Mouse (Mus musculus) CH12.LX (cell line): ENCODE data around the gene Kif23. TPM values are rescaled to one million over a fixed set of nuclear protein-coding genes. Genes with fewer than 3 reads are reported as not detected.

Experiments used
- DNase-seq: peaks from one replicate; pipeline ENCODE4 v3.0.0-alpha.2; 2013; ENCODE audit errors: extremely low read depth
- H3K27ac ChIP-seq: 2 replicates; pipeline ENCODE4 v1.5.1; 2012; ENCODE audit warnings: low read depth, mild to moderate bottlenecking, control low read depth, moderate library complexity; ENCODE audit not compliant: insufficient read depth
- H3K27me3 ChIP-seq: replicated peaks from 2 replicates; pipeline ENCODE3; 2012; ENCODE audit warnings: inconsistent platforms
- H3K36me3 ChIP-seq, 2 experiments: replicated peaks in 1 of 2; 2 replicates each; pipeline versions ENCODE3 to v1.6.1; 2012; ENCODE audit warnings: inconsistent platforms in 1 of 2, low read length in 1 of 2, mild to moderate bottlenecking in 1 of 2, mixed read lengths in 1 of 2, moderate library complexity in 1 of 2; ENCODE audit not compliant: control insufficient read depth in 1 of 2, insufficient read depth in 1 of 2
- H3K4me1 ChIP-seq, 2 experiments: 2 replicates each; pipeline ENCODE4 v1.6.1; 2012; ENCODE audit warnings: inconsistent platforms in 1 of 2, moderate library complexity in 1 of 2; ENCODE audit not compliant: insufficient read depth in 2 of 2, control insufficient read depth in 1 of 2
- H3K4me2 ChIP-seq: 2 replicates; pipeline ENCODE4 v1.6.1; 2012; ENCODE audit warnings: low read depth, mild to moderate bottlenecking, control low read depth; ENCODE audit not compliant: poor library complexity, insufficient read depth, severe bottlenecking
- H3K4me3 ChIP-seq, 3 experiments: fragments of 150-350 bp in 1 of 3; sonication (generic) in 1 of 3; replicated peaks in 1 of 3; 2 replicates each; pipeline versions ENCODE3 to v1.5.1; 2011 to 2012; ENCODE audit warnings: low read depth in 2 of 3, low read length in 2 of 3, mild to moderate bottlenecking in 2 of 3, moderate library complexity in 2 of 3, control low read depth in 1 of 3, improper control_type of control experiment in 1 of 3, inconsistent platforms in 1 of 3, mixed read lengths in 1 of 3; ENCODE audit not compliant: poor library complexity in 1 of 3
- H3K79me2 ChIP-seq: replicated peaks from 2 replicates; pipeline ENCODE4 v1.6.1; 2012; ENCODE audit warnings: mild to moderate bottlenecking, moderate library complexity; ENCODE audit not compliant: control insufficient read depth, poor library complexity, insufficient read depth, severe bottlenecking; ENCODE audit errors: extremely low read depth
- H3K9ac ChIP-seq: 2 replicates; pipeline ENCODE4 v1.6.1; 2012; ENCODE audit warnings: low read depth, mild to moderate bottlenecking, control low read depth, moderate library complexity; ENCODE audit not compliant: insufficient read depth
- H3K9me3 ChIP-seq: replicated peaks from 2 replicates; pipeline ENCODE3; 2012; ENCODE audit warnings: low read length, inconsistent platforms, mixed read lengths
- E2F4 ChIP-seq: IDR thresholded peaks from 2 replicates; pipeline ENCODE4 v1.6.1; 2011; ENCODE audit warnings: low read depth, low read length, improper control_type of control experiment; ENCODE audit not compliant: insufficient replicate concordance
- ETS1 ChIP-seq: conservative IDR thresholded peaks from 2 replicates; pipeline ENCODE4 v1.6.1; 2012; ENCODE audit warnings: low read depth, mild to moderate bottlenecking, inconsistent platforms, low read length, improper control_type of control experiment, moderate library complexity
- GABPA ChIP-seq: IDR thresholded peaks from 2 replicates; pipeline ENCODE4 v1.6.1; 2012; ENCODE audit warnings: low read depth, low read length, improper control_type of control experiment, inconsistent platforms; ENCODE audit not compliant: insufficient replicate concordance
- IRF4 ChIP-seq: IDR thresholded peaks from 2 replicates; pipeline ENCODE4 v1.6.1; 2014; ENCODE audit warnings: low read depth, mild to moderate bottlenecking, inconsistent platforms, low read length, improper control_type of control experiment
- JUN ChIP-seq: IDR thresholded peaks from 2 replicates; pipeline ENCODE4 v1.6.1; 2011; ENCODE audit warnings: low read depth, mild to moderate bottlenecking, low read length, improper control_type of control experiment, moderate library complexity; ENCODE audit not compliant: insufficient read depth
- MAFK ChIP-seq: IDR thresholded peaks from 2 replicates; pipeline ENCODE4 v1.6.1; 2011; ENCODE audit warnings: low read length, improper control_type of control experiment; ENCODE audit not compliant: insufficient replicate concordance
- MAX ChIP-seq: IDR thresholded peaks from 2 replicates; pipeline ENCODE4 v1.6.1; 2011; ENCODE audit warnings: low read length, improper control_type of control experiment
- MAZ ChIP-seq: IDR thresholded peaks from 2 replicates; pipeline ENCODE4 v1.6.1; 2012; ENCODE audit warnings: low read depth, mild to moderate bottlenecking, inconsistent platforms, low read length, improper control_type of control experiment, moderate library complexity
- MEF2A ChIP-seq: IDR thresholded peaks from 2 replicates; pipeline ENCODE4 v1.6.1; 2014; ENCODE audit warnings: low read depth, mild to moderate bottlenecking, inconsistent platforms, low read length, improper control_type of control experiment, borderline replicate concordance
- MXI1 ChIP-seq: IDR thresholded peaks from 2 replicates; pipeline ENCODE4 v1.6.1; 2011; ENCODE audit warnings: mild to moderate bottlenecking, low read depth, low read length, improper control_type of control experiment
- MYC ChIP-seq: IDR thresholded peaks from 2 replicates; pipeline ENCODE4 v1.6.1; 2011; ENCODE audit warnings: low read depth, mild to moderate bottlenecking, improper control_type of control experiment, low read length
- NELFE ChIP-seq: IDR thresholded peaks from 2 replicates; pipeline ENCODE4 v1.6.1; 2011; ENCODE audit warnings: low read depth, low read length, improper control_type of control experiment
- POLR2A ChIP-seq: IDR thresholded peaks from 2 replicates; pipeline ENCODE4 v1.6.1; 2011; ENCODE audit warnings: low read depth, mild to moderate bottlenecking, improper control_type of control experiment, low read length
- USF2 ChIP-seq: conservative IDR thresholded peaks from 2 replicates; pipeline ENCODE4 v1.6.1; 2011; ENCODE audit warnings: low read depth, low read length, improper control_type of control experiment
- ZC3H11A ChIP-seq: IDR thresholded peaks from 2 replicates; pipeline ENCODE4 v1.6.1; 2012; ENCODE audit warnings: low read depth, mild to moderate bottlenecking, inconsistent platforms, low read length, improper control_type of control experiment
- ZMIZ1 ChIP-seq: IDR thresholded peaks from 2 replicates; pipeline ENCODE4 v1.6.1; 2012; ENCODE audit warnings: low read depth, mild to moderate bottlenecking, inconsistent platforms, low read length, improper control_type of control experiment
- ZNF384 ChIP-seq: IDR thresholded peaks from 2 replicates; pipeline ENCODE4 v1.6.1; 2012; ENCODE audit warnings: low read depth, low read length, improper control_type of control experiment, inconsistent platforms
- dilution Hi-C: fragments of 300-500 bp; cut with MboI; formaldehyde crosslinking; loops from 2 replicates; pipeline ENCODE4 v1.14.3; 2020; ENCODE audit warnings: low sequenced_read_pairs; ENCODE audit not compliant: extremely low pct_unique_long_range_greater_than_20kb, extremely low pct_ligation_motif_present
- in situ Hi-C: fragments of 300-500 bp; cut with MboI; formaldehyde crosslinking; loops from 3 replicates; pipeline ENCODE4 v1.14.3; 2019; ENCODE audit warnings: low sequenced_read_pairs, low pct_ligation_motif_present, low pct_unique_long_range_greater_than_20kb, mixed read lengths
- polyA plus RNA-seq: library from polyadenylated mRNA; unstranded; fragments of >175 nt; gene quantifications from 2 replicates; pipeline ENCODE4 v1.2.1, GENCODE M21; 2012; ENCODE audit warnings: low read depth; ENCODE audit not compliant: insufficient read length
- total RNA-seq, 2 experiments: library from RNA; depleted of rRNA; stranded (reverse); fragments of 300-350 nt in 1 of 2; fragments of >200 nt in 1 of 2; gene quantifications; 2 replicates each; pipeline ENCODE4 v1.2.3; 2012 to 2014

Kif23 gene
- total and polyA plus RNA-seq, 3 experiments, result 50.6 to 133 (median 96.2) TPM

- Histone ChIP-seq H3K9me3 (no peaks in the 10 kb centered on the region), H3K9ac (no peak overlapping the region), H3K4me2 (no peak overlapping the region), H3K27me3 (peaks cover 4% of the 10 kb centered on the region), H3K4me3 (no peak overlapping the region), H3K36me3 (no peaks in the 10 kb centered on the region), H3K4me1 (peaks cover 0 to 7% of the 10 kb centered on the region in 2 experiments; a peak in 1 of 4 replicates), H3K79me2 (no peaks in the 10 kb centered on the region), H3K27ac (no peak overlapping the region)
- dilution Hi-C loops (no loop called here), in situ Hi-C loops (no loop called here)
- TF ChIP-seq ETS1 (no peak), GABPA (no peak), NELFE (no peak)
- no peak for DNase-seq
Measured at GRCm38 (mm10) chr9:61877373-61878112, 69.0 kb downstream of the Kif23 start.

- H3K4me1 ChIP-seq, result no peaks in the 10 kb centered on the region
- peaks cover 20% of the 10 kb centered on the region for H3K9me3 ChIP-seq
- H3K36me3 ChIP-seq, result no peaks in the 10 kb centered on the region
- H3K4me3 ChIP-seq, result no peak overlapping the region
- no peak overlapping the region for H3K4me2 ChIP-seq
- peaks cover 5% of the 10 kb centered on the region for H3K27me3 ChIP-seq
- no peak overlapping the region for H3K9ac ChIP-seq
- no peak for DNase-seq
- no peaks in the 10 kb centered on the region for H3K79me2 ChIP-seq
- dilution Hi-C loops (no loop called here), in situ Hi-C loops (loop anchor here (25.0 kb wide), 1 partner anchor 836 kb away; no protein-coding TSS in a partner anchor)
- no peak overlapping the region for H3K27ac ChIP-seq
- TF ChIP-seq MAZ (no peak), USF2 (no peak), ZMIZ1 (no peak), ETS1 (no peak)
Measured at GRCm38 (mm10) chr9:61873325-61873724, 73.2 kb downstream of the Kif23 start.

- dilution Hi-C loops (no loop called here), in situ Hi-C loops (loop anchor here (25.0 kb wide), 1 partner anchor 835 kb away; no protein-coding TSS in a partner anchor)
- peaks cover 20% of the 10 kb centered on the region for H3K9me3 ChIP-seq
- DNase-seq, result no peak
- no peak overlapping the region for H3K4me3 ChIP-seq
- TF ChIP-seq MAFK, result no peak
- TF ChIP-seq ZC3H11A, result no peak
- TF ChIP-seq NELFE, result no peak
- no peak for TF ChIP-seq MAX
- TF ChIP-seq IRF4, result no peak
- TF ChIP-seq JUN, result no peak
- no peak for TF ChIP-seq MYC
- no peak for TF ChIP-seq MXI1
- no peak for TF ChIP-seq ZNF384
- no peak for TF ChIP-seq MEF2A
- no peak for TF ChIP-seq POLR2A
- TF ChIP-seq ETS1, result no peak
- TF ChIP-seq E2F4, result no peak
- TF ChIP-seq GABPA, result no peak
- H3K9ac ChIP-seq, result no peak overlapping the region
- H3K27ac ChIP-seq, result no peak overlapping the region
- no peaks in the 10 kb centered on the region for H3K4me1 ChIP-seq
- H3K79me2 ChIP-seq, result no peaks in the 10 kb centered on the region
- no peaks in the 10 kb centered on the region for H3K36me3 ChIP-seq
- H3K27me3 ChIP-seq, result peaks cover 5% of the 10 kb centered on the region
- no peak overlapping the region for H3K4me2 ChIP-seq
Measured at GRCm38 (mm10) chr9:61872246-61872941, 74.2 kb downstream of the Kif23 start.
